Mouse (Mus musculus): ENCODE results near the gene Tnfrsf11a. TPM values are rescaled to one million over a fixed set of nuclear protein-coding genes. Genes with fewer than 3 reads are reported as not detected.

The Tnfrsf11a gene
- polyA plus RNA-seq, 1 experiment from 2014 or later: 7.2 TPM

- peaks cover 8% of the 10 kb centered on the region for H3K27me3 ChIP-seq (replicated peaks; ENCODE audit: control insufficient read depth, insufficient read depth, low read length)
- no peaks in the 10 kb centered on the region for H3K36me3 ChIP-seq (ENCODE audit: control insufficient read depth, insufficient read depth, low read length)
- ATAC-seq (replicated peaks; ENCODE audit: low FRiP score, low TSS enrichment, low read depth) (no peak), DNase-seq (ENCODE audit: low spot score) (no peak)
- no peak overlapping the region for H3K4me3 ChIP-seq (ENCODE audit: low read depth, low read length)
- no peak overlapping the region for H3K27ac ChIP-seq (ENCODE audit: low read depth)
- no peak overlapping the region for H3K4me2 ChIP-seq (ENCODE audit: low read length)
- H3K9me3 ChIP-seq (ENCODE audit: control insufficient read depth, low read length): no peaks in the 10 kb centered on the region
- H3K4me1 ChIP-seq (replicated peaks; ENCODE audit: control insufficient read depth, insufficient read depth, low read length): peaks cover 3% of the 10 kb centered on the region; the same call in 1 of the 2 replicates
- WGBS: 88% methylated on average over 2 of the region's 2 CpGs
- H3K9ac ChIP-seq (ENCODE audit: low read length): no peak overlapping the region
These were observed 65.9 kb downstream of the Tnfrsf11a start for GRCm38 (mm10) chr1:105846431-105846830.

GRCm38 (mm10) chr1:105848806-105849205 is 68.3 kb downstream of the Tnfrsf11a start:
- H3K36me3 ChIP-seq (ENCODE audit: control insufficient read depth, insufficient read depth, low read length): no peaks in the 10 kb centered on the region
- no peak overlapping the region for H3K4me2 ChIP-seq (ENCODE audit: low read length)
- ATAC-seq (replicated peaks; ENCODE audit: low FRiP score, low TSS enrichment, low read depth) (no peak), DNase-seq (ENCODE audit: low spot score) (no peak)
- no peaks in the 10 kb centered on the region for H3K9me3 ChIP-seq (ENCODE audit: control insufficient read depth, low read length)
- peaks cover 3% of the 10 kb centered on the region; the same call in 1 of the 2 replicates for H3K4me1 ChIP-seq (replicated peaks; ENCODE audit: control insufficient read depth, insufficient read depth, low read length)
- H3K4me3 ChIP-seq (ENCODE audit: low read depth, low read length): no peak overlapping the region
- WGBS: 90% methylated on average over 8 of the region's 8 CpGs
- no peak overlapping the region for H3K9ac ChIP-seq (ENCODE audit: low read length)
- H3K27ac ChIP-seq (ENCODE audit: low read depth): no peak overlapping the region
- peaks cover 8% of the 10 kb centered on the region for H3K27me3 ChIP-seq (replicated peaks; ENCODE audit: control insufficient read depth, insufficient read depth, low read length)

GRCm38 (mm10) chr1:105851341-105851740 is 70.8 kb downstream of the Tnfrsf11a start:
- Histone ChIP-seq H3K9ac (ENCODE audit: low read length) (no peak overlapping the region), H3K4me2 (ENCODE audit: low read length) (no peak overlapping the region), H3K27ac (ENCODE audit: low read depth) (no peak overlapping the region), H3K27me3 (replicated peaks; ENCODE audit: control insufficient read depth, insufficient read depth, low read length) (no peaks in the 10 kb centered on the region), H3K4me1 (replicated peaks; ENCODE audit: control insufficient read depth, insufficient read depth, low read length) (no peaks in the 10 kb centered on the region), H3K4me3 (ENCODE audit: low read depth, low read length) (no peak overlapping the region), H3K9me3 (ENCODE audit: control insufficient read depth, low read length) (no peaks in the 10 kb centered on the region), H3K36me3 (ENCODE audit: control insufficient read depth, insufficient read depth, low read length) (no peaks in the 10 kb centered on the region)
- no peak for ATAC-seq (replicated peaks; ENCODE audit: low FRiP score, low TSS enrichment, low read depth)
- no peak for DNase-seq (ENCODE audit: low spot score)
- 92% methylated on average over 2 of the region's 2 CpGs for WGBS

- no peaks in the 10 kb centered on the region for H3K27me3 ChIP-seq (replicated peaks; ENCODE audit: control insufficient read depth, insufficient read depth, low read length)
- H3K4me3 ChIP-seq (ENCODE audit: low read depth, low read length): no peak overlapping the region
- no peak overlapping the region for H3K9ac ChIP-seq (ENCODE audit: low read length)
- ATAC-seq (replicated peaks; ENCODE audit: low FRiP score, low TSS enrichment, low read depth) (no peak), DNase-seq (ENCODE audit: low spot score) (no peak)
- no peak overlapping the region for H3K27ac ChIP-seq (ENCODE audit: low read depth)
- no peak overlapping the region for H3K4me2 ChIP-seq (ENCODE audit: low read length)
- H3K4me1 ChIP-seq (replicated peaks; ENCODE audit: control insufficient read depth, insufficient read depth, low read length): 0 out of 2 replicates have a peak, but pooled peaks cover 4% of the 10 kb centered on the region
- H3K9me3 ChIP-seq (ENCODE audit: control insufficient read depth, low read length): no peaks in the 10 kb centered on the region
- no peaks in the 10 kb centered on the region for H3K36me3 ChIP-seq (ENCODE audit: control insufficient read depth, insufficient read depth, low read length)
- 90% methylated on average over 2 of the region's 2 CpGs for WGBS
These were observed 79.2 kb downstream of the Tnfrsf11a start for GRCm38 (mm10) chr1:105859740-105860139.

GRCm38 (mm10) chr1:105876589-105876988 is 96.1 kb downstream of the Tnfrsf11a start:
- Histone ChIP-seq H3K9me3 (ENCODE audit: control insufficient read depth, low read length) (no peaks in the 10 kb centered on the region), H3K4me1 (replicated peaks; ENCODE audit: control insufficient read depth, insufficient read depth, low read length) (0 out of 2 replicates have a peak, but pooled peaks cover 3% of the 10 kb centered on the region), H3K4me2 (ENCODE audit: low read length) (no peak overlapping the region), H3K27me3 (replicated peaks; ENCODE audit: control insufficient read depth, insufficient read depth, low read length) (no peaks in the 10 kb centered on the region), H3K27ac (ENCODE audit: low read depth) (no peak overlapping the region), H3K4me3 (ENCODE audit: low read depth, low read length) (no peak overlapping the region), H3K36me3 (ENCODE audit: control insufficient read depth, insufficient read depth, low read length) (no peaks in the 10 kb centered on the region), H3K9ac (ENCODE audit: low read length) (no peak overlapping the region)
- no peak for ATAC-seq (replicated peaks; ENCODE audit: low FRiP score, low TSS enrichment, low read depth)
- WGBS: 86% methylated on average over 6 of the region's 6 CpGs
- no peak for DNase-seq (ENCODE audit: low spot score)

GRCm38 (mm10) chr1:105877808-105878207 is 97.3 kb downstream of the Tnfrsf11a start:
- Histone ChIP-seq H3K4me1 (replicated peaks; ENCODE audit: control insufficient read depth, insufficient read depth, low read length) (0 out of 2 replicates have a peak, but pooled peaks cover 3% of the 10 kb centered on the region), H3K36me3 (ENCODE audit: control insufficient read depth, insufficient read depth, low read length) (no peaks in the 10 kb centered on the region), H3K27ac (ENCODE audit: low read depth) (no peak overlapping the region), H3K4me3 (ENCODE audit: low read depth, low read length) (no peak overlapping the region), H3K9ac (ENCODE audit: low read length) (no peak overlapping the region), H3K27me3 (replicated peaks; ENCODE audit: control insufficient read depth, insufficient read depth, low read length) (no peaks in the 10 kb centered on the region), H3K4me2 (ENCODE audit: low read length) (no peak overlapping the region), H3K9me3 (ENCODE audit: control insufficient read depth, low read length) (no peaks in the 10 kb centered on the region)
- ATAC-seq (replicated peaks; ENCODE audit: low FRiP score, low TSS enrichment, low read depth) (no peak), DNase-seq (ENCODE audit: low spot score) (no peak)
- WGBS: 92% methylated on average over 5 of the region's 5 CpGs

GRCm38 (mm10) chr1:105878416-105878815 is 97.9 kb downstream of the Tnfrsf11a start:
- H3K27ac ChIP-seq (ENCODE audit: low read depth): no peak overlapping the region
- no peaks in the 10 kb centered on the region for H3K9me3 ChIP-seq (ENCODE audit: control insufficient read depth, low read length)
- DNase-seq (ENCODE audit: low spot score) (no peak), ATAC-seq (replicated peaks; ENCODE audit: low FRiP score, low TSS enrichment, low read depth) (no peak)
- no peak overlapping the region for H3K4me2 ChIP-seq (ENCODE audit: low read length)
- H3K9ac ChIP-seq (ENCODE audit: low read length): no peak overlapping the region
- no peaks in the 10 kb centered on the region for H3K27me3 ChIP-seq (replicated peaks; ENCODE audit: control insufficient read depth, insufficient read depth, low read length)
- 84% methylated on average over 11 of the region's 11 CpGs for WGBS
- H3K4me3 ChIP-seq (ENCODE audit: low read depth, low read length): no peak overlapping the region
- 0 out of 2 replicates have a peak, but pooled peaks cover 3% of the 10 kb centered on the region for H3K4me1 ChIP-seq (replicated peaks; ENCODE audit: control insufficient read depth, insufficient read depth, low read length)
- no peaks in the 10 kb centered on the region for H3K36me3 ChIP-seq (ENCODE audit: control insufficient read depth, insufficient read depth, low read length)

GRCm38 (mm10) chr1:105880555-105881304 is 100.2 kb downstream of the Tnfrsf11a start:
- Histone ChIP-seq H3K36me3 (ENCODE audit: control insufficient read depth, insufficient read depth, low read length) (no peaks in the 10 kb centered on the region), H3K4me3 (ENCODE audit: low read depth, low read length) (no peak overlapping the region), H3K27me3 (replicated peaks; ENCODE audit: control insufficient read depth, insufficient read depth, low read length) (no peaks in the 10 kb centered on the region), H3K9me3 (ENCODE audit: control insufficient read depth, low read length) (no peaks in the 10 kb centered on the region), H3K4me2 (ENCODE audit: low read length) (peak overlapping the region; percentile 41), H3K27ac (ENCODE audit: low read depth) (no peak overlapping the region), H3K9ac (ENCODE audit: low read length) (no peak overlapping the region), H3K4me1 (replicated peaks; ENCODE audit: control insufficient read depth, insufficient read depth, low read length) (0 out of 2 replicates have a peak, but pooled peaks cover 3% of the 10 kb centered on the region)
- peak; percentile 41 for ATAC-seq (replicated peaks; ENCODE audit: low FRiP score, low TSS enrichment, low read depth)
- WGBS: 24% methylated on average over 24 of the region's 25 CpGs
- DNase-seq (ENCODE audit: low spot score): peak; percentile 55

GRCm38 (mm10) chr1:105881466-105881865 is 100.9 kb downstream of the Tnfrsf11a start:
- Histone ChIP-seq H3K9ac (ENCODE audit: low read length) (no peak overlapping the region), H3K27ac (ENCODE audit: low read depth) (no peak overlapping the region), H3K9me3 (ENCODE audit: control insufficient read depth, low read length) (no peaks in the 10 kb centered on the region), H3K4me2 (ENCODE audit: low read length) (no peak overlapping the region), H3K27me3 (replicated peaks; ENCODE audit: control insufficient read depth, insufficient read depth, low read length) (no peaks in the 10 kb centered on the region), H3K36me3 (ENCODE audit: control insufficient read depth, insufficient read depth, low read length) (no peaks in the 10 kb centered on the region), H3K4me1 (replicated peaks; ENCODE audit: control insufficient read depth, insufficient read depth, low read length) (0 out of 2 replicates have a peak, but pooled peaks cover 3% of the 10 kb centered on the region), H3K4me3 (ENCODE audit: low read depth, low read length) (no peak overlapping the region)
- 77% methylated on average over 7 of the region's 7 CpGs for WGBS
- ATAC-seq (replicated peaks; ENCODE audit: low FRiP score, low TSS enrichment, low read depth): no peak
- DNase-seq (ENCODE audit: low spot score): no peak

Data from intestine, embryonic 14.5 days (tissue).